7 mouse cellular contexts compared by ENCODE assay signal in genomic region chr1:89302368-89302951, GRCm38 (mm10).
A peak's percentile ranks its signal among the peaks of the same experiment; 100 is the strongest.
DNase-seq lines count a peak whose midpoint lies in the region; ATAC-seq and TF ChIP-seq lines count a peak whose summit lies in the region.

No protein-coding gene starts in this region.

- no peak for TF ChIP-seq POLR2A in testis, adult 2 months (IDR thresholded peaks at IDR 0.05; ENCODE audit: control insufficient read depth, low read depth, low read length)

- 55% methylated on average over 20 of the region's 20 CpGs for WGBS in lung, postnatal 0 days
- WGBS in stomach, embryonic 16.5 days = 60% methylated on average over 20 of the region's 20 CpGs

- no peak overlapping the region for H3K9ac ChIP-seq in lung, postnatal 0 days (replicated peaks; ENCODE audit: low read depth)
- H3K9ac ChIP-seq in stomach, embryonic 16.5 days (ENCODE audit: low read length) = no peak overlapping the region

- no peaks in the 10 kb centered on the region for H3K27me3 ChIP-seq in testis, adult 2 months (ENCODE audit: control insufficient read depth, insufficient read depth, low read length)
- no peaks in the 10 kb centered on the region for H3K27me3 ChIP-seq in lung, postnatal 0 days (replicated peaks; ENCODE audit: insufficient read depth, low read length)
- H3K27me3 ChIP-seq in stomach, embryonic 16.5 days (ENCODE audit: control insufficient read depth, insufficient read depth, low read length) = no peaks in the 10 kb centered on the region

- no peak overlapping the region for H3K27ac ChIP-seq in testis, adult 2 months (ENCODE audit: control insufficient read depth, insufficient read depth, low read depth, low read length)
- H3K27ac ChIP-seq in lung, postnatal 0 days (ENCODE audit: low read length) = peak overlapping the region; percentile 73
- no peak overlapping the region for H3K27ac ChIP-seq in stomach, embryonic 16.5 days (ENCODE audit: low read length)

- H3K4me1 ChIP-seq in testis, adult 2 months (ENCODE audit: control insufficient read depth, insufficient read depth, low read length) = peaks cover 4% of the 10 kb centered on the region
- peaks cover 3% of the 10 kb centered on the region; the same call in 1 of the 2 replicates for H3K4me1 ChIP-seq in lung, postnatal 0 days (ENCODE audit: insufficient read depth, low read depth, low read length)
- no peaks in the 10 kb centered on the region for H3K4me1 ChIP-seq in stomach, embryonic 16.5 days (ENCODE audit: control insufficient read depth, insufficient read depth, low read length)

- 0 out of 2 replicates have a peak, but pooled peaks have one; percentile 30 for TF ChIP-seq EP300 in lung, postnatal 0 days (IDR thresholded peaks at IDR 0.05)

- H3K4me2 ChIP-seq in lung, postnatal 0 days (replicated peaks; ENCODE audit: low read depth, low read length) = no peak overlapping the region
- peak overlapping the region; percentile 22; the same call in 1 of the 2 replicates for H3K4me2 ChIP-seq in stomach, embryonic 16.5 days (ENCODE audit: low read depth, low read length)

- no peak for TF ChIP-seq CTCF in testis, adult 2 months (IDR thresholded peaks at IDR 0.05; ENCODE audit: control insufficient read depth, insufficient read depth, insufficient replicate concordance, low read depth, low read length)
- TF ChIP-seq CTCF in lung, postnatal 0 days (IDR thresholded peaks at IDR 0.05) = no peak

- H3K4me3 ChIP-seq in testis, adult 2 months (ENCODE audit: control insufficient read depth, low read depth, low read length) = peak overlapping the region; percentile 6; the same call in 1 of the 2 replicates
- H3K4me3 ChIP-seq in lung, postnatal 0 days (ENCODE audit: low read depth, low read length) = no peak overlapping the region
- H3K4me3 ChIP-seq in stomach, embryonic 16.5 days (replicated peaks; ENCODE audit: low read length) = no peak overlapping the region

- ATAC-seq in frontal cortex, adult (ENCODE audit: low TSS enrichment) = peak; percentile 94
- ATAC-seq in lung, postnatal 0 days = peak; percentile 42
- ATAC-seq in stomach, embryonic 16.5 days (ENCODE audit: insufficient read depth, low FRiP score) = no peak

- no peak for DNase-seq in testis, postnatal 10 days (ENCODE audit: low spot score)
- DNase-seq in induced T-regulatory cell, adult 2 months (ENCODE audit: low read depth) = peak; percentile 6
- DNase-seq in lung, postnatal 0 days (ENCODE audit: low spot score) = peak; percentile 31
- DNase-seq in adrenal gland, adult (ENCODE audit: inconsistent age in 2 of 2, low spot score in 1 of 2) = no peak

- H3K9me3 ChIP-seq in lung, postnatal 0 days (ENCODE audit: low read length) = no peaks in the 10 kb centered on the region
- H3K9me3 ChIP-seq in stomach, embryonic 16.5 days (replicated peaks; ENCODE audit: control insufficient read depth, low read length) = peaks cover 3% of the 10 kb centered on the region; the same call in 1 of the 2 replicates

- no peaks in the 10 kb centered on the region for H3K36me3 ChIP-seq in testis, adult 2 months (ENCODE audit: control insufficient read depth, insufficient read depth, low read length)
- no peaks in the 10 kb centered on the region for H3K36me3 ChIP-seq in lung, postnatal 0 days (ENCODE audit: insufficient read depth, low read length)
- no peaks in the 10 kb centered on the region for H3K36me3 ChIP-seq in stomach, embryonic 16.5 days (ENCODE audit: control insufficient read depth, insufficient read depth, low read length)

Comparison
In these comparisons a context has a peak if more than half of its experiments do, and no peak if none do; other contexts are left out.
1. DNase-seq: peak in induced T-regulatory cell, adult 2 months (single experiment) and lung, postnatal 0 days (single experiment); none in testis, postnatal 10 days (single experiment) and adrenal gland, adult (0 of 2).